Mouse (Mus musculus): ENCODE measurements around the gene Phox2b. TPM values are rescaled to one million over a fixed set of nuclear protein-coding genes. Genes with fewer than 3 reads are reported as not detected.

Phox2b gene
- polyA plus RNA-seq (2014; fragmentation: Nextera tagmentation; extraction: Ambion mirVana), result 2.2 and 3.3 TPM in 2 replicates

- H3K27me3 ChIP-seq (ENCODE audit: control insufficient read depth, insufficient read depth, low read length), result peaks cover 87% of the 10 kb centered on the region
- no peaks in the 10 kb centered on the region for H3K9me3 ChIP-seq (ENCODE audit: control insufficient read depth, low read length)
- ATAC-seq (ENCODE audit: low FRiP score, low TSS enrichment) (no peak), DNase-seq (peak; percentile 56)
- H3K4me1 ChIP-seq (ENCODE audit: control insufficient read depth, insufficient read depth, low read length), result no peaks in the 10 kb centered on the region
- H3K36me3 ChIP-seq (ENCODE audit: control insufficient read depth, insufficient read depth, low read length), result no peaks in the 10 kb centered on the region
- 2% methylated on average over 16 of the region's 16 CpGs for WGBS
- no peak within 1 kb of the TSS for H3K9ac ChIP-seq (replicated peaks; ENCODE audit: low read length)
- H3K27ac ChIP-seq (replicated peaks; ENCODE audit: low read depth, low read length), result no peak within 1 kb of the TSS
- H3K4me2 ChIP-seq (ENCODE audit: low read length), result no peak within 1 kb of the TSS
- H3K4me3 ChIP-seq (replicated peaks; ENCODE audit: low read depth, low read length), result no peak within 1 kb of the TSS
Observed at GRCm38 (mm10) chr5:67098733-67099323, at the start of gene Phox2b. Phox2b (minus strand) TSS chr5:67099301.

GRCm38 (mm10) chr5:67142622-67143021 is 43.5 kb upstream of the Phox2b start:
- Histone ChIP-seq H3K4me2 (ENCODE audit: low read length) (no peak overlapping the region), H3K27ac (replicated peaks; ENCODE audit: low read depth, low read length) (no peak overlapping the region), H3K9me3 (ENCODE audit: control insufficient read depth, low read length) (no peaks in the 10 kb centered on the region), H3K9ac (replicated peaks; ENCODE audit: low read length) (no peak overlapping the region), H3K36me3 (ENCODE audit: control insufficient read depth, insufficient read depth, low read length) (no peaks in the 10 kb centered on the region), H3K4me1 (ENCODE audit: control insufficient read depth, insufficient read depth, low read length) (peaks cover 13% of the 10 kb centered on the region), H3K4me3 (replicated peaks; ENCODE audit: low read depth, low read length) (no peak overlapping the region), H3K27me3 (ENCODE audit: control insufficient read depth, insufficient read depth, low read length) (peaks cover 13% of the 10 kb centered on the region; the same call in 1 of the 2 replicates)
- ATAC-seq (ENCODE audit: low FRiP score, low TSS enrichment) (no peak), DNase-seq (no peak)
- WGBS, result 75% methylated on average over 4 of the region's 4 CpGs

DNA sequence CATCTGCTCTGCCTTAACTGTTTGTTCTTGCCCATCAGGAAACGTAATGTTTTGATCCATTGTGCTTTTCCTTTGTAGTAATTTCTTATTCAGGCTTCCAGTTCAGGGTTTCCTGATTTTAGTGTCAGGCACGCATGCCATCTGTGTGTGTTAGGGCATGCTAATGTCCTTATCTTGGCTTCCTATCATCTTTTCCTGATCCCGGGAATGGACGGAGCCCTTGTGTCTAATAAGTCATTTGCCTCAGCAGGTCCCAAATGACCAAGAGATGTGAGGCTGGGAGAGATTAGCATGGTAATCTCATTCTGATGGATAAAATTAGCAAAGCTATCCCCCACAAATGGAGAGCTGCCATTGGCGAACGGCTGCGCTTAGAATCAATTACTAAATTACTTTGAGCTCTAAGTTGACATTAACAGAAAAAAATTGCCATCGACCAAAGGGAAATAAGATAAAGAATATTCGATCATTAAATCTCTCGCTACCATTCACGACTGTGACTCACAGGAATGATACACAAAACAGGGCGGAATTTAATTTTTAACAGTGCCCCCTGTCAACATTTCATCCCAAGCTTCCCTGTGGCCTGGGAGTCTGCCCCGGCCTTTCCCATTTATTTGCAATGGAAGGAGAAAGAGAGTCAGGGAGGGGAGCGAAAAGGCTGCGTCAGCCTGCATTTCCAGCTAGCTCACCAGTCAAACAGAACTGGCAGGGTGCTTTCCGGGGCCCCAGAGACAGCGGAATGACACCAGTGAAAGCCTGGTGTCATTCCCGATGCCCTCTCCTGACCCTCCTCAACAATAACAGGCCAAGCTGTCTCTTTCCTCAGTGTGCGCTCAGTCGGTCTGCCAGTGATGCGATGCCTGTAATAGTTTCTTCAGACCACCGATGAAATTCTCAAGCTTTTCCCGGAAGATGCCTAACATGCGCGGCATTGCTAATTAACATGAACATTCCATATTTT is 40.2 kb upstream of the Phox2b start:
- Histone ChIP-seq H3K9me3 (ENCODE audit: control insufficient read depth, low read length) (no peaks in the 10 kb centered on the region), H3K4me3 (replicated peaks; ENCODE audit: low read depth, low read length) (no peak overlapping the region), H3K4me1 (ENCODE audit: control insufficient read depth, insufficient read depth, low read length) (peaks cover 13% of the 10 kb centered on the region), H3K9ac (replicated peaks; ENCODE audit: low read length) (no peak overlapping the region), H3K27ac (replicated peaks; ENCODE audit: low read depth, low read length) (no peak overlapping the region), H3K27me3 (ENCODE audit: control insufficient read depth, insufficient read depth, low read length) (peaks cover 13% of the 10 kb centered on the region; the same call in 1 of the 2 replicates), H3K36me3 (ENCODE audit: control insufficient read depth, insufficient read depth, low read length) (no peaks in the 10 kb centered on the region), H3K4me2 (ENCODE audit: low read length) (peak overlapping the region; percentile 44)
- 21% methylated on average over 25 of the region's 25 CpGs for WGBS
- ATAC-seq (ENCODE audit: low FRiP score, low TSS enrichment), result no peak
- peak; percentile 50 for DNase-seq

DNA sequence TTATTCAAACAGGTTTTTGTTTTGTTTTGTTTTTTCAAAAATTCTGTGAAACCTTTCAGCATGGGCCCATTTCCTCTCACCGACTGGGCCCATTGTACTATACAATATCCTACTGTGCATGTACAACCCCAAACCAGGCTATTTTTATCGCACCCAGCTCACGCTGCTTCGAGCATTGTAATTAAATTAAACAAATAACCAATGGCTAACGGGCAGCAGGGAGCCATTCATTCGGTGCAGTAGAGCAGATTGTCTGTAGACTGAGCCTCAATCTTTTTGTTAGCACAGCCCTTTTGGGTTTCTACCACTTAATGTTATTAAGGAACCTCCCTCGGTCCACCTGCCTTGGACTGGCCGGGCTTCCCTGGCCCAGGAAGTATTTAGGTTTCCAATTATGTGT is 39.5 kb upstream of the Phox2b start:
- peaks cover 13% of the 10 kb centered on the region; the same call in 1 of the 2 replicates for H3K27me3 ChIP-seq (ENCODE audit: control insufficient read depth, insufficient read depth, low read length)
- no peak overlapping the region for H3K27ac ChIP-seq (replicated peaks; ENCODE audit: low read depth, low read length)
- no peaks in the 10 kb centered on the region for H3K9me3 ChIP-seq (ENCODE audit: control insufficient read depth, low read length)
- no peaks in the 10 kb centered on the region for H3K36me3 ChIP-seq (ENCODE audit: control insufficient read depth, insufficient read depth, low read length)
- H3K4me3 ChIP-seq (replicated peaks; ENCODE audit: low read depth, low read length), result no peak overlapping the region
- DNase-seq, result peak; percentile 56
- peak overlapping the region; percentile 44 for H3K4me2 ChIP-seq (ENCODE audit: low read length)
- WGBS, result 7% methylated on average over 8 of the region's 8 CpGs
- peaks cover 13% of the 10 kb centered on the region for H3K4me1 ChIP-seq (ENCODE audit: control insufficient read depth, insufficient read depth, low read length)
- ATAC-seq (ENCODE audit: low FRiP score, low TSS enrichment), result no peak
- no peak overlapping the region for H3K9ac ChIP-seq (replicated peaks; ENCODE audit: low read length)

DNA sequence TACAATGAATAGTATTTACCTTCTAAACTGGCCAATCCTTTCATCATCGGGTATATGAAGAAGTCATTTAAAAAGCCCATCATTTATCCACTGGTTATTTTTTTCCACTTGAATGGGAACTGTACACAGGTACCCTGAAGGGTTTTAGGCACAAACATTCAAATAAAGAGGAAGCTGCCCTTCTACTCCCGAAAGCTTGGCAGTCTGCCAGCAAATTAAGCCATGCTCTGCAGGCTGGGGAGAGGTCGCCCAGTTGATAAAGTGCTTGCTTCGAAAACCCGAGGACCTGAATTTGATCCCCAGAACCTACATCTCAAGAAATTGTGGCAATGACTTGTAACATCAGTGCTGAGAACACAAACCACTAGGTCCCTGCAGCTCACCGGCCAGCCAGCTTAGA is 35.6 kb upstream of the Phox2b start:
- H3K27me3 ChIP-seq (ENCODE audit: control insufficient read depth, insufficient read depth, low read length), result no peaks in the 10 kb centered on the region
- 44% methylated on average over 6 of the region's 6 CpGs for WGBS
- H3K4me1 ChIP-seq (ENCODE audit: control insufficient read depth, insufficient read depth, low read length), result peaks cover 13% of the 10 kb centered on the region
- DNase-seq (peak; percentile 80), ATAC-seq (ENCODE audit: low FRiP score, low TSS enrichment) (no peak)
- H3K9ac ChIP-seq (replicated peaks; ENCODE audit: low read length), result no peak overlapping the region
- H3K36me3 ChIP-seq (ENCODE audit: control insufficient read depth, insufficient read depth, low read length), result no peaks in the 10 kb centered on the region
- H3K4me2 ChIP-seq (ENCODE audit: low read length), result no peak overlapping the region
- no peak overlapping the region for H3K4me3 ChIP-seq (replicated peaks; ENCODE audit: low read depth, low read length)
- H3K9me3 ChIP-seq (ENCODE audit: control insufficient read depth, low read length), result no peaks in the 10 kb centered on the region
- H3K27ac ChIP-seq (replicated peaks; ENCODE audit: low read depth, low read length), result no peak overlapping the region

GRCm38 (mm10) chr5:67131671-67132070 is 32.6 kb upstream of the Phox2b start:
- WGBS, result 57% methylated on average over 2 of the region's 2 CpGs
- DNase-seq (no peak), ATAC-seq (ENCODE audit: low FRiP score, low TSS enrichment) (no peak)
- Histone ChIP-seq H3K36me3 (ENCODE audit: control insufficient read depth, insufficient read depth, low read length) (no peaks in the 10 kb centered on the region), H3K27me3 (ENCODE audit: control insufficient read depth, insufficient read depth, low read length) (no peaks in the 10 kb centered on the region), H3K4me3 (replicated peaks; ENCODE audit: low read depth, low read length) (no peak overlapping the region), H3K9me3 (ENCODE audit: control insufficient read depth, low read length) (no peaks in the 10 kb centered on the region), H3K27ac (replicated peaks; ENCODE audit: low read depth, low read length) (no peak overlapping the region), H3K9ac (replicated peaks; ENCODE audit: low read length) (no peak overlapping the region), H3K4me2 (ENCODE audit: low read length) (no peak overlapping the region), H3K4me1 (ENCODE audit: control insufficient read depth, insufficient read depth, low read length) (no peaks in the 10 kb centered on the region)

DNA sequence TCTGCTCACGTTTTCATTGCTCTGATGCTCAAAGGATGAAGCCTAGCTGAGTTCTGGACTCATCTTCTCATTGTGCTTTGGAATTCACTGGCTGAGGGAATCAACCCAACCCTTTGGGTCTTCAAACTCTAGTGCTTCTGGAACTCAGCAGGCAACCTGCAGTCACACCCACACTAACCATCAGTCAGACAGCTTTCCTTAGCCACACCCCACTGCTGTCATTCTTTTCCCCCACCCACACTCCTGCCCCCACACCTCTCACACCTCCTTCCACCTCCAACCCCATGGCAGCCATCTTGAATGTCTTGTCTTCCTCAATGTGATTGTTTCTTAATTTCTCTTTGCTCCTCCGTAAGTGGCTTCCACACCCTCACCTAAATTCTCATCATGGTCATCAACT is 7.2 kb upstream of the Phox2b start:
- DNase-seq, result no peak
- H3K27ac ChIP-seq (replicated peaks; ENCODE audit: low read depth, low read length), result no peak overlapping the region
- no peak for ATAC-seq (ENCODE audit: low FRiP score, low TSS enrichment)

DNA sequence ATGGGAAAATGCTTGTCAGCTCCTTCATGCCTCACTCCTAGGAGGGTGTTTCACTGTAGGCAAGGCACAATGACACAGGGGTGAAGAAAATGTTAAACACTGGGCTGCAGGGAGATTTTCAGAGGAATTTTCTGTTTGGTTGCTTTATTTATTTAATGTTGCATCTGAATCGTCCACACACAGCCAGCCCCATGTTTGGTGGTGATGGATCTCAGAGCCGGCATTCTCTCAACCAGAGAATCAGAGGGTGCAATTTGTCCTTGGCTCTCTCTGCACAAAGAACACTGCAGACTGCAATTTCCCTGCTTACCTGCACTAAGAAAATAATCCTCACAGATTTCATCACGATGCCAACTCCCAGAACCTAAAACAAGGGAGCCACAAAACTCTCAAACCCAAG is 3.9 kb upstream of the Phox2b start:
- DNase-seq (no peak), ATAC-seq (ENCODE audit: low FRiP score, low TSS enrichment) (no peak)
- H3K36me3 ChIP-seq (ENCODE audit: control insufficient read depth, insufficient read depth, low read length), result no peaks in the 10 kb centered on the region
- 6% methylated on average over 3 of the region's 3 CpGs for WGBS
- no peak overlapping the region for H3K4me3 ChIP-seq (replicated peaks; ENCODE audit: low read depth, low read length)
- no peak overlapping the region for H3K27ac ChIP-seq (replicated peaks; ENCODE audit: low read depth, low read length)
- H3K9ac ChIP-seq (replicated peaks; ENCODE audit: low read length), result no peak overlapping the region
- H3K27me3 ChIP-seq (ENCODE audit: control insufficient read depth, insufficient read depth, low read length), result peaks cover 81% of the 10 kb centered on the region
- H3K4me1 ChIP-seq (ENCODE audit: control insufficient read depth, insufficient read depth, low read length), result no peaks in the 10 kb centered on the region
- H3K4me2 ChIP-seq (ENCODE audit: low read length), result no peak overlapping the region
- H3K9me3 ChIP-seq (ENCODE audit: control insufficient read depth, low read length), result no peaks in the 10 kb centered on the region

More for the DNA sequence above, 7.2 kb upstream of the Phox2b start:
- no peaks in the 10 kb centered on the region for H3K36me3 ChIP-seq (ENCODE audit: control insufficient read depth, insufficient read depth, low read length)
- peaks cover 55% of the 10 kb centered on the region for H3K27me3 ChIP-seq (ENCODE audit: control insufficient read depth, insufficient read depth, low read length)
- no peaks in the 10 kb centered on the region for H3K9me3 ChIP-seq (ENCODE audit: control insufficient read depth, low read length)
- no peak overlapping the region for H3K9ac ChIP-seq (replicated peaks; ENCODE audit: low read length)
- WGBS, result 88% methylated on average over 2 of the region's 2 CpGs
- H3K4me1 ChIP-seq (ENCODE audit: control insufficient read depth, insufficient read depth, low read length), result no peaks in the 10 kb centered on the region
- no peak overlapping the region for H3K4me3 ChIP-seq (replicated peaks; ENCODE audit: low read depth, low read length)
- H3K4me2 ChIP-seq (ENCODE audit: low read length), result no peak overlapping the region

Measured in midbrain, embryonic 14.5 days (tissue).